Mouse (Mus musculus) fat pad, adult 2 months (tissue): ENCODE measurements around the gene Aym1.

Experiments
- DNase-seq: peaks from one replicate; pipeline ENCODE4 v3.0.0-alpha.2; 2011; ENCODE audit warnings: low read depth, low spot score; ENCODE audit errors: extremely low read depth

Gene Aym1

DNA sequence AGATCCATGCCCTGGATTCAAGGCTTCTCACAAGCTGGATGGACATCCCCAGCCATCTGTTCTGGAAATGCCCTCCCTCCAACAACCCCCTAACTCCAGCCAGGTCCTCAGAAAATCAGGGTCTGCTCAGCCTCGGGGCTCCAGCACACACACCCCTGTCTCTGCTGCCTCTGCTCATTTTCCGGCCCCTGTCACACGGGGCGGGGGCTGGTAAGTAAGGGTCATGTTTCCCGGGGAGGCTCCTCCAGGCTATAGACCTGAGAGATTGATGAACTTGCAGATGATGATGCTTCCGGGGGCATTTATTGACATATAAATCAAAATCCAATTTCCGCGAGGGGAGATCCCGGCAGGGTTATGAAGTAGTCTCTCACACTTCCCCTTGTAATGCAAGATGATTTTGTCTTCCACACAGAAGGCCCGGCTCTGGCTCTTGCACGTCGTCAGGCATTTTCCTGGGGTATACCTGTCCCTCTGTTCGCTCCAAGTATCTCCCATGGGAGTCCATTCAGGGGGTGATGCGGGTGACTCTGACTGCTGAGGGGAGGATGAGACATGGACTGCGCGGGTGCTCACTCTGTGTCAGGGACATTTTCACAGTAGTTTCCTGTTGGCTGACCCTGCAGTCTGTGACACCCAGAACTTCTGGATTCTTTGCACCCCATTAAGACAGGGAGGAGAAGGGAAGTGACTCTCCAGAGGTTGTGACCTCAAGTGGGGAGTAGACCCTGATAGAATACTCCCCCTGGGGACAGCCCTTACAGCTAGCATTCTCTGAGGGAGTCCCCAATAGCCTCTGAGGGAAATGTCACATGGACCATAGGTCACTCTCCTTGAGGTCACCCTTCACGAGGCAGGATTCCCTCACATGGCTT lies 40.6 kb downstream of the Aym1 start:
- DNase-seq, result no peak

DNA sequence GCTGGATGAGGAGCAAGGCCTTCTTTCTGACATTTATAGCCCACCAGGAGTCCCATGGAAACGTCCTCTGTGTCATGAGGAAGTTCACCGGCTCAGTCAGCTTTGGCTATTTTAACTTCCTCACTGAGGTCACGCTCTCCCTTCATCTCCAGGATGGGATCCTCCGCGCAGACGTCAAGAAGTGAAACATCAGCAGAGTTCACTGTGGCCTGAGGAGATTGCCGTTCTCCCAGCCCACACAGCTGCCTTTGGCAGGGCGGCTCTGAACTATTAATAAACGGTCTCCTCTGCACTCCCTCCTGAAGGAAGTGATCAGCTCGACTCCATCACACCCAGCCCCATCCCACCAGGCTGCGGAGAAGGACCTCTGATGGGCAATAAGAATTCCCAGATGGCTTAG lies 45.6 kb downstream of the Aym1 start:
- DNase-seq, result no peak

DNA sequence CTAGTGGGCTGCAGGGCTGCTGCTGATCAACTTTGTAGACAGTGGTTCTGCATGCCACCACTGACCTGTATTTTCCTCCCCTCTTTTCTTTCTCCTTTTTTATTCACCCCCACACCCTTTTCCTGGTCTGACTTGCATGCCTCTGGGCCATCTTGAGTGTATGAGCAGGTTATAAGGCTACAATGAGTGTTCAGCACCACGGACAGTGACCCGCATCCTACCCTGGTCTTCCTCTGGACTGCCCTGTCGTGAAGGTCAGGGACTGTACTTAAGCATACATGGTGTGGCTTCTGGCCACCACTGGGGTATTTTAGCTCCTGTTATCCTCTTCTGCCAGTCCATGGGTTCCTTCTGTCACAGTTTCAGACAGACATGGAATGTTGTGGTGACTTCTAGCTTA lies 50.3 kb downstream of the Aym1 start:
- no peak for DNase-seq
